Mouse (Mus musculus) skeletal muscle tissue, adult 2 months (tissue): ENCODE results near the gene Lclat1.
"Not testable (repeated sequence)": the region's sequence is repeated elsewhere in the genome, so short reads cannot be mapped to it uniquely, and the experiment has no call there.

Experiments used
- DNase-seq: peaks from one replicate; pipeline ENCODE4 v3.0.0-alpha.2; 2012; ENCODE audit warnings: low read depth, low spot score

Lclat1 gene

GRCm38 (mm10) chr17:73238501-73238900 is 130.7 kb downstream of the Lclat1 start:
- DNase-seq = no peak

- no peak for DNase-seq
Measured at GRCm38 (mm10) chr17:73241085-73241848, 133.5 kb downstream of the Lclat1 start.

GRCm38 (mm10) chr17:73243676-73244075 is 135.9 kb downstream of the Lclat1 start:
- no peak for DNase-seq

GRCm38 (mm10) chr17:73244596-73244995 is 136.8 kb downstream of the Lclat1 start:
- DNase-seq = no peak

GRCm38 (mm10) chr17:73245089-73245684 is 137.4 kb downstream of the Lclat1 start:
- DNase-seq = no peak

- no peak for DNase-seq
Measured at GRCm38 (mm10) chr17:73246036-73246435, 138.3 kb downstream of the Lclat1 start.

GRCm38 (mm10) chr17:73246926-73247325 is 139.1 kb downstream of the Lclat1 start:
- DNase-seq = peak; percentile 45

- no peak for DNase-seq
Measured at GRCm38 (mm10) chr17:73247758-73248157, 140.0 kb downstream of the Lclat1 start.

GRCm38 (mm10) chr17:73250488-73251141 is 142.8 kb downstream of the Lclat1 start:
- DNase-seq = no peak

GRCm38 (mm10) chr17:73251142-73251502 is 143.3 kb downstream of the Lclat1 start:
- DNase-seq = no peak

- peak; percentile 36 for DNase-seq
Measured at GRCm38 (mm10) chr17:73251812-73252608, 144.2 kb downstream of the Lclat1 start.

- no peak for DNase-seq
Measured at GRCm38 (mm10) chr17:73253291-73253969, 145.6 kb downstream of the Lclat1 start.

GRCm38 (mm10) chr17:73255801-73256200 is 148.0 kb downstream of the Lclat1 start:
- DNase-seq = no peak

- DNase-seq = peak; percentile 38
Measured at GRCm38 (mm10) chr17:73258620-73259019, 150.8 kb downstream of the Lclat1 start.

- DNase-seq = not testable (repeated sequence)
Measured at GRCm38 (mm10) chr17:73259258-73259657, 151.5 kb downstream of the Lclat1 start.

- no peak for DNase-seq
Measured at GRCm38 (mm10) chr17:73262558-73262957, 154.8 kb downstream of the Lclat1 start.

GRCm38 (mm10) chr17:73263077-73263501 is 155.3 kb downstream of the Lclat1 start:
- DNase-seq = peak; percentile 43

GRCm38 (mm10) chr17:73270871-73271796 is 163.3 kb downstream of the Lclat1 start:
- DNase-seq = no peak

GRCm38 (mm10) chr17:73271797-73272600 is 164.2 kb downstream of the Lclat1 start:
- no peak for DNase-seq
